Mouse (Mus musculus): ENCODE data around the gene Gm20826. TPM values are rescaled to one million over a fixed set of nuclear protein-coding genes. Genes with fewer than 3 reads are reported as not detected.
"Not testable (repeated sequence)": the region's sequence is repeated elsewhere in the genome, so short reads cannot be mapped to it uniquely, and the experiment has no call there.

The Gm20826 gene
- total RNA-seq (2021) = not detected
- long read RNA-seq, experiment 1 = 0 reads
- long read RNA-seq, experiment 2 = 0 reads

GRCm38 (mm10) chrY:7638389-7638788 is at the start of gene Gm20826:
Gene Gm20826, minus strand, starts transcription at chrY:7638489.
- DNase-seq (ENCODE audit: low spot score) = not testable (repeated sequence)

Other genes with a start within 250 kb of the Gm20826 start
- not detected for gene Gm21788, start 233.5 kb downstream of the Gm20826 start, total RNA-seq (2021)
- gene Gm28576, start 84.5 kb upstream of the Gm20826 start, total RNA-seq (2021) = not detected

All from gastrocnemius, adult 18-20 months (tissue).